Mouse (Mus musculus): ENCODE results near the gene Serpinh1.
A peak's percentile ranks its signal among the peaks of the same experiment; 100 is the strongest.
"Not testable (repeated sequence)": the region's sequence is repeated elsewhere in the genome, so short reads cannot be mapped to it uniquely, and the experiment has no call there.

Serpinh1 gene

DNA sequence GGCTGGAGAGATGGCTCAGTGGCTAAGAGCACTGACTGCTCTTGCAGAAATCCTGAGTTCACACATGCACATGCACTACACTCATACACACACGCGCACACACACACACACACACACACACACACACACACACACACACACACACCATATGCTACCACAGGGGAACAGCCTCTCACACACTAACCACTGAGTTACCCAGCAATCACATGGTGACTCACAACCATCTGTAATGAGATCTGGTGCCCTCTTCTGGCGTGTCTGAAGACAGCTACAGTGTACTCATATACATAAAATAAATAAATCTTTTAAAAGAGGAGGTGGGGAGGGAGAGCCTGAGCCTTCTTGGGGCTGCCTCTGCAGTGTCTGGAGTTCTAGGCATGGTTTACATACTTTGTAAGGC is 21.3 kb upstream of the Serpinh1 start:
- not testable (repeated sequence) for DNase-seq (ENCODE audit: low spot score in 2 of 2)

GRCm38 (mm10) chr7:99366716-99367115 is 13.7 kb upstream of the Serpinh1 start:
- no peak for DNase-seq (ENCODE audit: low spot score in 2 of 2)

DNA sequence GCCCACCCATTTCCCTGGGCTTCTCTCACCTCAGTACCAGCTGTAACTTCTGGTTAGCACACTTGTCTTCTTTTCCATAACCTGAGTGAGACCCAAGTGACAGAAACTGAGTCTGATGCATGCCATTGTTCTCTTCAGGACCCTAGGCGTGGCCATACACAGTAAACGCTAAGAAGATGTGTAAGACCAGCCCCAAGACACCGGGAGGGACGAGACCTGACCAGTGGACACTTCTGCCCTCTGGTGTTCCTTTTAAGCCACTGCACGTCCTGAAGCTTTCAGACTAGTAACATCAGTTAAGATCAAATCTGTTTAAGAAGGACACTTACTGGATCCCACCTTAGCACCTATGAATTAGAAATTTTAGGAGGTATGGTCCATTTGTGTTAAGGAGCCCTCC is 12.0 kb upstream of the Serpinh1 start:
- peak in 1 of 2 experiments; percentile 35 for DNase-seq (ENCODE audit: low spot score in 2 of 2)

GRCm38 (mm10) chr7:99362137-99362536 is 9.1 kb upstream of the Serpinh1 start:
- no peak for DNase-seq (ENCODE audit: low spot score in 2 of 2)

GRCm38 (mm10) chr7:99360803-99361414 is 7.9 kb upstream of the Serpinh1 start:
- DNase-seq (ENCODE audit: low spot score in 2 of 2): no peak

GRCm38 (mm10) chr7:99360021-99360802 is 7.2 kb upstream of the Serpinh1 start:
- no peak for DNase-seq (ENCODE audit: low spot score in 2 of 2)

- no peak for DNase-seq (ENCODE audit: low spot score in 2 of 2)
These were observed 5.3 kb upstream of the Serpinh1 start for GRCm38 (mm10) chr7:99358371-99358770.

DNA sequence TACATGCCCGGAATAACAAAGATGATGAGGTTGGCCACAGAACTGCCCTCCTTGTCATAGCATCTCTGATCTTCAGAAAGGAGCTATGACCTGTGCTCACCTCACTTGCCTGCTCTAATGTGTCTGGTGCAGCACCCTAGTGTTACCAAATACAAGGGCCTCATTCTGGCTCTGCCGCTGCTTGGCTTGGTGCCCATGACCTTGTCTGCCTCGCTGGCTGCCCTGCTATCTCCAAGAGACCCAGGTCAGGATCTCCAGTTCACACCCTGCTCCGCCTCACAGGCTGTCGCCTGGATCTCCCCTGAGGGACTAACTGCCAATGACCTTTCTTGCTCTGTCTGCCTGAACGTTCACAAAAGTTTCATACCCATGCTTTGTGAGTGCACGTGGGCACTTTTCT is 4.2 kb upstream of the Serpinh1 start:
- DNase-seq (ENCODE audit: low spot score in 2 of 2): no peak

DNA sequence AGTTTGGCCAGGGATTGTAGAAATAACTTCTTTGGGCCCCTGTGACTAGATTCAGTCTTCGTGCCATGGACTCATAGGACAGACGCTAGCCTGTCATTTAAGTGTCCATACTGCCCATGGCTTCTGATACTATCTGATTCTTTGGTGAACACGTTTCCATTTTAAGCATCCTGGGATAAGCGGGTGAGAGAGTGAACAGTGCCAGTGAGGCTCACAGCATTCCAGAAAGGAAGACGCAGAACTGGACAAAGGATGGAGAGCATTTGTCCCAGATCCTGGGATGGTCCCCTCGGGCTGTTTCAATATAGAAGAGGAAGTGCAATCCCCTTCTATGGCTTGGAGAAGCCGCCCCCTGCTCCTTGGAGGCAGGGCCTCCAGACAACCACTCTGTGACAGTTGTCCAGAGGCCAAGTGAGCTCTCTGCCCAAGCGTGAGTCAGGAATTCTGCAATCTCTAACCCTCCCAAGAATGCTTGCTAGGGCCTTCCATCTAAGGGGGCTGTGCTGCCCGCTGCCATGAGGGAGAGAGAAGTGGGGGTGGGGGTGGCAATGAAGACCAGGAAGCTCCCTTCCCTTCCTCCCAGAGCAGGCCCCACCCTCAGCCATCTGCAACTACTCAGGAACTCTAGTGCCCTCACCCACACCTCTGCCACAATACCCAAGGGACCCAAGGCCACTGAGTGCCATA is 3.3 kb upstream of the Serpinh1 start:
- no peak for DNase-seq (ENCODE audit: low spot score in 2 of 2)

DNA sequence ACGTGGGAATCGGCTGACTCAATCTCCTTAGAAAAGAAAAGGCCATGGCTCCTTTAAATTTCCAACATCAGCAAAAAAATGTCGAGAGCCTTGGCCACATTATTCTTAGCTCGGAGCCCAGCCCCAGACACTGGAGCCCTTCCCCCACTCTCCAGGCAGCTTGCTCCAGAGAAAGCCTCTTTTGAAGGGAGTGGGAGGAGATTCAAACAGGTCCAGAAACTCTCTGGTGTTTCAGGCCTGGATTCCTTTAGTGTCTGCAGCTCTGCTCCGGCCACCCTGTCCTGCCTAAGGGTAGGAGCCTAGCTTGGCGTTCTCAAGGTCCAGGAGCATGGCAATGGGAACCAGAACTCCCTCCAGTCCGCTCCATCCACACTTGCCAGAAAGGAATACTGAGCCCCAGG is 2.7 kb upstream of the Serpinh1 start:
- DNase-seq (ENCODE audit: low spot score in 2 of 2): no peak

GRCm38 (mm10) chr7:99351802-99352517 is 1.1 kb downstream of the Serpinh1 start:
- DNase-seq (ENCODE audit: low spot score in 2 of 2): no peak

DNA sequence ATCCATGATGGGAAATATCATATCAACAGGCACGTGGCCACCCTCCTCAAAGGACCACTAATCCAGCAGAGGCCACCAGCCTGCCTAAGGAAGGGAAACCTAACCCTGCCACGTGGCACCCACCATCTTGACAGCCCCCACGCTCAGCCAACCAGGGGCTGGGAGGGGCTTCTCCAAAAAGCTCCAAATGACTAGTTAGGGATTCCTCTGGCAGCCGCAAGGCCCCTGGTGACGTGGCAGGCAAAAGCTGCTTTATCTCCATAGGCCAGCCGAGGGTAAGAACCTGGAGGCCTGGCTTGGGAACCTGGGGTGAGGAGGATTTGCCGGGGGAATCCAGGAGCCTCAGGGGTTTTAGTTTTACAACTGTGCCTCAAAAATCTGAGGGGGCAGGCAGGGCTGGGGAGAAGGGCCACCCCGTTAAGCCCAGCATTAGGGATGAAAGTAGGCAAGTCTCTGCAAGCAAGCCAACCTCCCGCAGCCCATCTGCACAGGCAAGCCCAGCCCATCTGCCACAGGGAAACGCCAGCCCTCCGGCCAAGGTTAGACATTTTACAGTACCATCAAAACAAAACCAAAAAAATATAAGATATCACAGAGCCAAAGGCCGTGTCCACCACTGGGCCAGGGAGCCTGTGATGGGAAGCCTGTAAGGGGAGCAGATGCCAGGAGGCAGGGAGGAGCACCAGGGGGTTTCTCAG is 1.8 kb downstream of the Serpinh1 start:
- DNase-seq (ENCODE audit: low spot score in 2 of 2): no peak

- no peak for DNase-seq (ENCODE audit: low spot score in 2 of 2)
These were observed 3.0 kb downstream of the Serpinh1 start for GRCm38 (mm10) chr7:99349782-99350720.

GRCm38 (mm10) chr7:99348883-99349282 is 4.2 kb downstream of the Serpinh1 start:
- DNase-seq (ENCODE audit: low spot score in 2 of 2): no peak

GRCm38 (mm10) chr7:99347268-99347667 is 5.8 kb downstream of the Serpinh1 start:
- DNase-seq (ENCODE audit: low spot score in 2 of 2): no peak

- no peak for DNase-seq (ENCODE audit: low spot score in 2 of 2)
These were observed 9.5 kb downstream of the Serpinh1 start for GRCm38 (mm10) chr7:99343577-99343976.

DNA sequence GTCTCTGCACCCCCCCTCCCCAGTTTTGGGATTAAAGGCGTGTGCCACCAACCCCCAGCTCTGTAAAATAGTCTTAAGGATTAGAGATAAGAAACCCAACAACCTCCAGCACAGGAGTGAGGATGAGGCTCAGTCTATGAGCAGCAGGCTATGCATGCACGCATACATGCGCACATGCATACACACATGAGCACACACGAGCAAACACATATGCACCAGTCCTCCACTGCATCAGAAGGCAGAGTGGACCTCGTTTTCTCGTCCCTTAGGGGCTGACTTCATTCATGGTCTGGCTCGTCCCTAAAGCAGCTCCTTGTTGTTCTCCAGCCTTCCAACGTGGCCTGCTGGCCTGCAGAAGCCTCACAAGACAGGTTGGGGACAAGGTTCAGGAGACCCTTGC is 12.3 kb downstream of the Serpinh1 start:
- DNase-seq (ENCODE audit: low spot score in 2 of 2): no peak

- DNase-seq (ENCODE audit: low spot score in 2 of 2): peak; percentile 62 to 86
These were observed 20.1 kb downstream of the Serpinh1 start for GRCm38 (mm10) chr7:99332774-99333480.

DNA sequence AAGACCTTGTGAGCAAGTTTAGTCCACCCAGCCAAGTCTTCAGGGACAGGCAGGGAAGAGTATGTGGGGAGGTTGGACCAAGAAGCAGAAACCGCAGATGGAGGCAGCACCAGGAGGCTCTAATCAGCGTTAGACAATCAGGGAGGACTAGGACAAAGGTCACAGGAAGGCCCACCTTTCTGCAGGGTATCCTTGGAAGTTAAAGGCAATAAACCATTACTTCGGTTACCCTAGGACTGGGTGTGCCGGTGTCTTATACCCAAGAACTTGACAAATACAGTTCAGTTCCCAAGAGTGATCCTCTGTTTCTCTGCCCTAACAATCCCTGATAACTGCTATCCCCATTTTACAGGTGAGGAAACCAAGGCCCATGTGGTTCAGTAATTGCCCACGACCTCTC is 23.0 kb downstream of the Serpinh1 start:
- no peak for DNase-seq (ENCODE audit: low spot score in 2 of 2)

DNA sequence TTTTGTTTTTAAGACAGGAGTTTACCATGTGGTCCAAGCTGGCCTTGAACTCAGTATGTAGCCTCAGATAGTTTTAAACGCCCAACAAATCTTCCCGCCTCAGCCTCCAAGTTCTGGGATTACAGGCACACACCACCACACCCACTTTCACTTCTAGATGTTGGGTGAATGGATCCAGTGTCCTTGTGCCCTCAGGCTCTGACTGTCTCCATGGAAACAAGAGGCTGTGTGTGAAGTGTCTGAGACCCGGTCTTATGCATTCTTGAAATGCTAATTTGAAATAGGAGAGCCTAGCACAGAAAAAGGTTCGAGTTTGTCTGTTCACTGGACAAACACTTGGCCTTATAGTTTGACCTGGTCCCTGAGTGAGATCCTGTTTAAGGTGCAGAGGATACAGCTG is 24.2 kb downstream of the Serpinh1 start:
- no peak for DNase-seq (ENCODE audit: low spot score in 2 of 2)
